Mouse (Mus musculus) hindbrain, embryonic 14.5 days (tissue): ENCODE data around the gene Lrsam1. TPM values are rescaled to one million over a fixed set of nuclear protein-coding genes. Genes with fewer than 3 reads are reported as not detected.

Experiments
- ATAC-seq: fragments of 200-750 bp; cut with Nextera tagmentation; 2 replicates; pipeline ENCODE4 v1.8.0; 2017; ENCODE audit warnings: moderate number of reproducible peaks, mild to moderate bottlenecking, moderate TSS enrichment, moderate library complexity; ENCODE audit not compliant: low FRiP score
- DNase-seq: peaks from one replicate; pipeline ENCODE4 v3.0.0-alpha.2; 2015; ENCODE audit warnings: low spot score
- H3K27ac ChIP-seq: fragments of 300-500 bp; sonication (generic); 2 replicates; pipeline ENCODE4 v1.5.1; 2014; ENCODE audit warnings: mild to moderate bottlenecking, moderate library complexity
- H3K27me3 ChIP-seq: fragments of 300-500 bp; sonication (generic); 2 replicates; pipeline ENCODE4 v1.6.1; 2014; ENCODE audit warnings: mild to moderate bottlenecking, low read length, mixed read lengths; ENCODE audit not compliant: control insufficient read depth, insufficient read depth
- H3K36me3 ChIP-seq: fragments of 300-500 bp; sonication (generic); replicated peaks from 2 replicates; pipeline ENCODE4 v1.6.1; 2014; ENCODE audit not compliant: control insufficient read depth, insufficient read depth
- H3K4me1 ChIP-seq: fragments of 300-500 bp; sonication (generic); replicated peaks from 2 replicates; pipeline ENCODE4 v1.6.1; 2014; ENCODE audit warnings: antibody characterized with exemption, low read length, mixed read lengths; ENCODE audit not compliant: control insufficient read depth, insufficient read depth
- H3K4me2 ChIP-seq: fragments of 300-500 bp; sonication (generic); replicated peaks from 2 replicates; pipeline ENCODE4 v1.6.1; 2014; ENCODE audit warnings: mild to moderate bottlenecking, moderate library complexity
- H3K4me3 ChIP-seq: fragments of 300-500 bp; sonication (generic); replicated peaks from 2 replicates; pipeline ENCODE4 v1.5.1; 2014; ENCODE audit warnings: mild to moderate bottlenecking, low read length
- H3K9ac ChIP-seq: fragments of 300-500 bp; sonication (generic); 2 replicates; pipeline ENCODE4 v1.6.1; 2014
- H3K9me3 ChIP-seq: fragments of 300-500 bp; sonication (generic); 2 replicates; pipeline ENCODE4 v1.6.1; 2016; ENCODE audit warnings: low read length; ENCODE audit not compliant: control insufficient read depth
- WGBS: fragments of 180-500 bp; shearing (Covaris S2); extraction: QIAGEN DNeasy Blood & Tissue Kit; methylation state at CpG from one replicate; pipeline ENCODE4 v1.1.7; 2014; 5-methylcytosine and 5-hydroxymethylcytosine counted together
- polyA plus RNA-seq: library from polyadenylated mRNA; unstranded; fragments of >200 nt; fragmentation: Nextera tagmentation; extraction: Ambion mirVana; gene quantifications from 2 replicates; pipeline ENCODE4 v1.2.1, GENCODE M21; 2014

The Lrsam1 gene
- polyA plus RNA-seq, 1 experiment from 2014 or later: 20.2 TPM

DNA sequence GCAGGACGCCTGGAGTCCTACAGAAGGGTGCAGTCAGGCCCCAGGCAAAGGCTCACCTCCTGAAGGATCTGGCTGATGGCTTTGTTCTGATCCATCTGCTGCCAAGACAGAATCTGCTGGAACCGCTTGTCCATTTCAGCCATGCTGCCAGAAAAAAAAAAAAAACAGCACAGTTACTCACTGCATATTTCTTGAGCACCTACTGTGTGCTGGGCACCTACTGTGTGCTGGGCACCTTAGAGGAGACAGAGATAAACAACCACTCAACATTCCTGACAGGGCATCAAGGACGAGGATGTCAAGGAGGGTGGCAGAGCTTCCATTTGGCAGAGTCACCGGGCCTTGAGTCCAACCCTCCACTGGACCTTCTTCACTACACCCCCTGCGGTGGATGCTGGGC is 22.7 kb downstream of the Lrsam1 start:
- 99% methylated on average over 5 of the region's 5 CpGs for WGBS

GRCm38 (mm10) chr2:32931730-32932129 is 29.7 kb downstream of the Lrsam1 start:
- 81% methylated on average over 7 of the region's 7 CpGs for WGBS
- ATAC-seq: no peak
- Histone ChIP-seq H3K27ac (no peak overlapping the region), H3K9me3 (no peaks in the 10 kb centered on the region), H3K27me3 (no peaks in the 10 kb centered on the region), H3K36me3 (peaks cover 73% of the 10 kb centered on the region), H3K4me2 (no peak overlapping the region), H3K4me1 (no peaks in the 10 kb centered on the region), H3K9ac (no peak overlapping the region), H3K4me3 (no peak overlapping the region)
- no peak for DNase-seq

More for the DNA sequence above, 22.7 kb downstream of the Lrsam1 start:
- no peaks in the 10 kb centered on the region for H3K27me3 ChIP-seq
- no peak overlapping the region for H3K4me3 ChIP-seq
- no peak overlapping the region for H3K9ac ChIP-seq
- H3K9me3 ChIP-seq: no peaks in the 10 kb centered on the region
- no peak for DNase-seq
- ATAC-seq: no peak
- no peak overlapping the region for H3K4me2 ChIP-seq
- H3K27ac ChIP-seq: no peak overlapping the region
- peaks cover 78% of the 10 kb centered on the region for H3K36me3 ChIP-seq
- no peaks in the 10 kb centered on the region for H3K4me1 ChIP-seq

GRCm38 (mm10) chr2:32928947-32929829 is 32.2 kb downstream of the Lrsam1 start:
- ATAC-seq (no peak), DNase-seq (no peak)
- 88% methylated on average over 19 of the region's 19 CpGs for WGBS

DNA sequence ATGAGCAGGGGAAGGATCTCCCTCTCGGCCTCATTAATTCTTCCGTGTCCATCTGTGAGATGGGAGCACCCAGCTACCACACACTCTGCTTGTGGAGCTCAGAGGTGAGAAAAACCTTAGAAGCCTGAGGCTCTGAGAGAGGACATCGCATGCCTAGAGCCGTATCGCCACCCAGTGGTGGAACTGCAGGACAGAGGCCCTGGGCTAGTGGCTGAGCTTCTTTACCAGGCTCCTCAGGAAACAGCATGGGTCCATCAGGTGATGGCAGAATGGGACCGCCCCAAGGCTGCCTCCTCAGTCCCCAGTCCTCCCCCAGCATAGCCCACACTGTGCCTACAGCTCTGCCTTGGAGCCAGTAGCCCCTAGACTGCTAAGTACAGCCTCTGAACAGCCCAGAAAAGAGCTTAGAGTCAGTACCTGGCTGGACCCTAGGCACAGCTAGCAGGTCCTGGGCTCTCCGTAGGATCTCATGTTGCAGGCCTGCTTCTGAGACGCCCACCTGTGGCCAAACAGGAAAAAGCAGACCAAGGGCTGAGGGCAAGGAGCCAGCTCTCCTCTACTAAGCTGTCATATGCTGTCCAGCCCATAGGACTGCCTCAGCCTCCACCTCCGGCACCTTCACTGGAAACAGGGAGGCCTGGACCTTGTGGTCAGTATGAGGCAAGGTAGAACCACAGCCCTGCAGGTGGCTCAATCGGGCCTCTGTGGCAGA is 33.0 kb downstream of the Lrsam1 start:
- H3K4me3 ChIP-seq: no peak overlapping the region

More at GRCm38 (mm10) chr2:32928947-32929829, 32.2 kb downstream of the Lrsam1 start:
- Histone ChIP-seq H3K9me3 (no peaks in the 10 kb centered on the region), H3K9ac (no peak overlapping the region), H3K27me3 (no peaks in the 10 kb centered on the region), H3K4me2 (no peak overlapping the region), H3K4me1 (no peaks in the 10 kb centered on the region), H3K27ac (no peak overlapping the region), H3K36me3 (peaks cover 70% of the 10 kb centered on the region), H3K4me3 (no peak overlapping the region)

DNA sequence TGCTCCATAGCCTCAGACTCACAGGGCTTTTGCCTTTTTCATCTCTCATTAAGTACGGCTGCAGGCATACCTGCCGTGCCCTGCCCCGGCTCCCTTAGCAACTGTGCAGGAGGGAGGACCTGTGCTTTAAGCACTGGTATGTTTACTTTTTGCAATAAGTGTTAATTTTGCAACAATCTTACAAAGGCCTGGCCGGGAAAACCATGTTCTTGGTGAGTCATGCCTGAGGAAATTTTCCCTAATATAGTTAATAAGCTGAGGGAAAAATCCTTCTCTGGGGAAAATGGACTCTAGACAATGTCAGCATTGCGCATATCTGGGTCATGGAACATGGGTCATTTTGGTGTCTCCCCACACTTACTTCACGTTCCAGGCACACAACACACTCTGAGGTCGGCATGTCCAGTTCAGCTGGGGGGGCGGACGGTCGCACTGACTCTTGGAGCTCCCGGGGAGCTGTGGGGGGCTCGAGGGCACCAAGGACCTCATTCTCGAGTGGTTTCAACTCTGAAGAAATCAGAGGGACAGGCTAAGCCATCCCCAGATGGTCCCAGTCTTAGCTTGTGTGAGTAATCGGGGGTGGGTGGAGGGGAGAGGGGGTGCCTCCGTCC is 33.7 kb downstream of the Lrsam1 start:
- no peak overlapping the region for H3K4me2 ChIP-seq
- no peaks in the 10 kb centered on the region for H3K27me3 ChIP-seq
- H3K4me1 ChIP-seq: no peaks in the 10 kb centered on the region
- WGBS: 76% methylated on average over 15 of the region's 15 CpGs
- DNase-seq (no peak), ATAC-seq (peak; percentile 6; the same call in 1 of the 2 replicates)
- peaks cover 70% of the 10 kb centered on the region for H3K36me3 ChIP-seq
- no peak overlapping the region for H3K9ac ChIP-seq
- no peak overlapping the region for H3K4me3 ChIP-seq
- H3K27ac ChIP-seq: no peak overlapping the region
- no peaks in the 10 kb centered on the region for H3K9me3 ChIP-seq

More for the DNA sequence above, 33.0 kb downstream of the Lrsam1 start:
- Histone ChIP-seq H3K9ac (no peak overlapping the region), H3K9me3 (no peaks in the 10 kb centered on the region), H3K27ac (no peak overlapping the region), H3K27me3 (no peaks in the 10 kb centered on the region), H3K4me2 (no peak overlapping the region), H3K36me3 (peaks cover 70% of the 10 kb centered on the region), H3K4me1 (no peaks in the 10 kb centered on the region)
- 35% methylated on average over 10 of the region's 10 CpGs for WGBS
- DNase-seq: peak; percentile 60
- ATAC-seq: peak; percentile 74; the same call in 1 of the 2 replicates

- no peak overlapping the region for H3K27ac ChIP-seq
- H3K27me3 ChIP-seq: no peaks in the 10 kb centered on the region
- H3K9me3 ChIP-seq: no peaks in the 10 kb centered on the region
- no peak overlapping the region for H3K4me2 ChIP-seq
- 89% methylated on average over 12 of the region's 12 CpGs for WGBS
- no peak for DNase-seq
- peaks cover 73% of the 10 kb centered on the region for H3K36me3 ChIP-seq
- ATAC-seq: no peak
- no peak overlapping the region for H3K9ac ChIP-seq
- H3K4me3 ChIP-seq: no peak overlapping the region
- H3K4me1 ChIP-seq: no peaks in the 10 kb centered on the region
Measured at GRCm38 (mm10) chr2:32926330-32927075, 34.9 kb downstream of the Lrsam1 start.

GRCm38 (mm10) chr2:32924306-32924844 is 37.0 kb downstream of the Lrsam1 start:
- WGBS: 74% methylated on average over 10 of the region's 10 CpGs
- no peak overlapping the region for H3K4me2 ChIP-seq
- no peak overlapping the region for H3K9ac ChIP-seq
- no peak overlapping the region for H3K27ac ChIP-seq
- ATAC-seq: no peak
- H3K27me3 ChIP-seq: no peaks in the 10 kb centered on the region
- no peaks in the 10 kb centered on the region for H3K9me3 ChIP-seq
- H3K36me3 ChIP-seq: peaks cover 78% of the 10 kb centered on the region
- DNase-seq: no peak
- no peaks in the 10 kb centered on the region for H3K4me1 ChIP-seq
- H3K4me3 ChIP-seq: no peak overlapping the region

DNA sequence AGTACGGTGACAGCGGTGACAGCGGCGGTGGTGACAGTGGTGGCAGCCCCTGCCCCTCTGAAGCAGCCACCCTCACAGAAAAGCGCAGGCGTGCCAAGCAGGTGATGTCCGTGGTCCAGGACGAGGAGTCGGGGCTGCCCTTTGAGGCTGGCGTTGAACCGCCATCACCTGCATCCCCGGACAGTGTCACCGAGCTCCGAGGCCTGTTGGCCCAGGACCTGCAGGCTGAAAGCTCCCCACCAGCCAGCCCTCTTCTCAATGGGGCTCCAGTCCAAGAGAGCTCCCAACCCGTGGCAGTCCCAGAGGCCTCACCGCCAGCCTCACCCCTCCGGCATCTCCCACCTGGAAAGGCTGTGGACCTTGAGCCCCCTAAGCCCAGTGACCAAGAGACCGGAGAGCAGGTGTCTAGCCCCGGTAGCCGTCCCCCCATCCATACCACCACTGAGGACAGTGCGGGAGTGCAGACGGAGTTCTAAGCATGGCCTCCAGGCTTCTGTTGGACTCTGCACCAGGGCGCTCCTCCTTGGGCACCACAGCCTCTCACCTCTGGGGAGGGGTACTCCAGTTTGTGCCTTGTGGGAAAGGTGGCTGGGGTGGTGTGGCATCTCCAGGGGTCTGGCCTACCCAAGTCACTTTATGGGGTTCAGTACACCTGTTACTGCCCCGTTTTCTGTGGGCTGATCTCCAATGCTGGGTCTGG is 37.7 kb downstream of the Lrsam1 start:
- peaks cover 78% of the 10 kb centered on the region for H3K36me3 ChIP-seq
- no peak for DNase-seq
- H3K27me3 ChIP-seq: no peaks in the 10 kb centered on the region
- 94% methylated on average over 24 of the region's 24 CpGs for WGBS
- H3K9me3 ChIP-seq: no peaks in the 10 kb centered on the region
- no peak overlapping the region for H3K9ac ChIP-seq
- no peak overlapping the region for H3K4me3 ChIP-seq
- no peak overlapping the region for H3K4me2 ChIP-seq
- H3K4me1 ChIP-seq: no peaks in the 10 kb centered on the region
- no peak for ATAC-seq
- no peak overlapping the region for H3K27ac ChIP-seq
